Comparison of ENCODE assay signal across 8 mouse cellular contexts in the genomic region with DNA sequence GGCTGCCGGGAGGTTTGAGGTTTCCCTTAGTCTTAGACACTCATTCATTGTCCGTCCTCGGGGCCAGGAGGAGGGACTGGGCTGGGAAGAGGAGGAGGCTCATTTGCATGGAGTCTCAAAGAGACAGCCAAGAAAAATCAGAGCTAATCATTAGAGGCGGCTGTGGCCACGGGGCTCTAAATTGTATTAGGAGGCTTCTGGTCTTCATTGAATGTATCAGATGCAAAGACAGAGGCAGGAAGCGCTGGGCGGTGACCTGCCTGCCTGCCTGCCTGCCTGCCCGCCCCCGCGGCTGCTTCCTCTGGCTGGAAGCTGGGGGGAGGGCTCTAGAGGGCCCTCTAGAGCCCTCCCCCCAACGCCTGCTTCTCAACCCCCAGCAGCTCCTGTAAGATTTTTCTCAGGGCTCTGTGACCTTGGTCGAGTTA. TPM values are rescaled to one million over a fixed set of nuclear protein-coding genes. Genes with fewer than 3 reads are reported as not detected.
DNase-seq lines count a peak whose midpoint lies in the region; ATAC-seq lines count a peak whose summit lies in the region.

No protein-coding gene starts in this region.

- H3K4me1 ChIP-seq in heart, embryonic 16.5 days (ENCODE audit: control insufficient read depth, insufficient read depth, low read length) = 0 out of 2 replicates have a peak, but pooled peaks cover 2% of the 10 kb centered on the region
- H3K4me1 ChIP-seq in neural tube, embryonic 14.5 days (ENCODE audit: control insufficient read depth, insufficient read depth, low read length) = peaks cover 21% of the 10 kb centered on the region

- H3K4me2 ChIP-seq in heart, embryonic 16.5 days (ENCODE audit: low read depth, low read length) = peak overlapping the region; percentile 38
- peak overlapping the region; percentile 14; the same call in 1 of the 2 replicates for H3K4me2 ChIP-seq in neural tube, embryonic 14.5 days (ENCODE audit: low read depth, low read length)

- no peaks in the 10 kb centered on the region for H3K36me3 ChIP-seq in heart, embryonic 16.5 days (ENCODE audit: control insufficient read depth, insufficient read depth)
- H3K36me3 ChIP-seq in neural tube, embryonic 14.5 days (ENCODE audit: control insufficient read depth, insufficient read depth, low read length) = no peaks in the 10 kb centered on the region

- H3K27me3 ChIP-seq in heart, embryonic 16.5 days (ENCODE audit: control insufficient read depth, insufficient read depth, low read length) = peaks cover 20% of the 10 kb centered on the region
- no peaks in the 10 kb centered on the region for H3K27me3 ChIP-seq in neural tube, embryonic 14.5 days (ENCODE audit: control insufficient read depth, insufficient read depth, low read length)

- no peak overlapping the region for H3K4me3 ChIP-seq in heart, embryonic 16.5 days (ENCODE audit: low read length)
- no peak overlapping the region for H3K4me3 ChIP-seq in neural tube, embryonic 14.5 days (ENCODE audit: low read depth, low read length)

- DNase-seq in spleen, postnatal 36 days (ENCODE audit: low spot score in 2 of 2) = peak; percentile 24 to 30
- DNase-seq in spleen, postnatal 4 days (ENCODE audit: low spot score in 2 of 2) = no peak
- DNase-seq in kidney, postnatal 14 days = peak; percentile 58
- no peak for DNase-seq in right cerebral cortex, postnatal 14 days
- no peak for DNase-seq in layer of hippocampus, postnatal 14 days (ENCODE audit: low spot score in 2 of 2)
- DNase-seq in left cerebral cortex, adult 9 months (ENCODE audit: low spot score in 2 of 2) = no peak

- H3K9ac ChIP-seq in heart, embryonic 16.5 days (ENCODE audit: low read length) = 0 out of 2 replicates have a peak overlapping the region, but pooled peaks have one; percentile 23
- H3K9ac ChIP-seq in neural tube, embryonic 14.5 days (replicated peaks; ENCODE audit: low read depth, low read length) = no peak overlapping the region

- 1% methylated on average over 12 of the region's 12 CpGs for WGBS in heart, embryonic 16.5 days
- WGBS in neural tube, embryonic 14.5 days = 4% methylated on average over 12 of the region's 12 CpGs

- H3K9me3 ChIP-seq in heart, embryonic 16.5 days (replicated peaks; ENCODE audit: control insufficient read depth, low read length) = no peaks in the 10 kb centered on the region
- no peaks in the 10 kb centered on the region for H3K9me3 ChIP-seq in neural tube, embryonic 14.5 days (ENCODE audit: control insufficient read depth, low read length)

- no peak overlapping the region for H3K27ac ChIP-seq in heart, embryonic 16.5 days (ENCODE audit: low read length)
- H3K27ac ChIP-seq in neural tube, embryonic 14.5 days (ENCODE audit: low read depth, low read length) = no peak overlapping the region

- peak; percentile 51 for ATAC-seq in heart, embryonic 16.5 days (replicated peaks; ENCODE audit: extremely low read depth, insufficient read depth, low FRiP score)
- no peak for ATAC-seq in neural tube, embryonic 14.5 days (ENCODE audit: low read depth)

RNA-seq across cellular contexts. Expression of a gene that starts 23.2 kb away (rescaled TPM):
- polyA plus RNA-seq in heart, embryonic 16.5 days (2015; fragmentation: Nextera tagmentation; extraction: Ambion mirVana) = 0.19 and 0.68 TPM in 2 replicates
- 4.7 and 5.1 TPM in 2 replicates for polyA plus RNA-seq in neural tube, embryonic 14.5 days (2014; fragmentation: Nextera tagmentation; extraction: Ambion mirVana)
- 10 to 100 TPM; 29.9 to 33.8 TPM for total RNA-seq in layer of hippocampus, postnatal 14 days (2021)

Comparison
In these comparisons a context has a peak if more than half of its experiments do, and no peak if none do; other contexts are left out.
1. DNase-seq: peak in spleen, postnatal 36 days (2 of 2) and kidney, postnatal 14 days (single experiment); none in spleen, postnatal 4 days (0 of 2), right cerebral cortex, postnatal 14 days (single experiment), layer of hippocampus, postnatal 14 days (0 of 2) and left cerebral cortex, adult 9 months (0 of 2).